Mouse (Mus musculus) c-Kit-positive CD71-positive TER-119-positive erythroid progenitor cells, embryonic 14.5 days (primary cell): ENCODE measurements around the gene Irf3.

Experiments
- DNase-seq: peaks from one replicate; pipeline ENCODE4 v3.0.0-alpha.2; 2013; ENCODE audit warnings: low spot score

Irf3 gene

DNA sequence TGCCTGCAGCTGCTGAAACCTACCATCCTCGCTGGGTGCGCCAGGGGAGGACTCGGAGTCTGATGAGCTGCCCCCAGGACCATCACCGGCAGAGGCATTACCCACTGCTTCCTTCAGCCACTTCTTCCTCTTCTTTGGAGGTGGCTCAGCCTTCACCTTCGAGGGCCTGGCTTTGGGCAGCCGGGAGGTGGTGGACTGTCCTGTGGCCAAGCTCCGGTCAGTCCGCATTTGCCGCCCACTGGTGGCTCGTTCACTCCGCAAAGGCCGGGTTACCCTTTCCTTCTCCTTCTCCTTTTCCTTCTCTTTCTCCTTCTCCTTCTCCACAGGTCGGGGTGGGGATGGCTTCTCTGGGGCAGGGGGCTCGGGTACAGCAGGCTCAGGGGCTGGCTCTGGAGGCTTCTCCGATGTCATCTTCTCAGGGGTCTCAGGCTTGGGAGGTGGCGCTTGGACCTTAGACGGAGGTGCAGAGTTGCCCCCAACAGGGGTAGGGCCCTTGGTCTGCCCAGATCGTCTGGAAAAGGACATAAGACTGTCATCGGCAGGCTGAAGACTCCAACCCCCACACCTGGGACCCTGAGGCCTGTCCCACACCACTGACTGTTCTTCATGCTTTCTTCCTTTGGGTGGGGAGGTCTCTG is 36.4 kb downstream of the Irf3 start:
- DNase-seq: no peak

DNA sequence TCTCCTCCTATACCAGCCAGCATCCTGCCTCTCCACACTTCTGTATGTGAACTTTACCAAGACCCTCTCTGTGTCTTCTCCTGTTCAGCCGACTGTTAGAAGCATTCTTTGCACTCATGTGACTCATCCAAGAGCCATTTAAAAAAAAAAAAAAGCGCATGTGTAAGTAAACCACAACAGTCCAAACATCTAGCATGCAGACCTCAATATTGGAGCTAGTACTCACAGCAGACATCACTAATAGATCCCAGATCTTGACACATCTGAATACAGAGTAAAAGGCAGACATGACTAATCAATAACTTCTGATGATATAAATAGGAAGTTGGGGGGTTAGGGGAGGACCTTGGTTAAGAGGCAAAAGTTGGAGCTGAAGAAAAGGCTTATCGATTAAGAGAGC is 38.2 kb downstream of the Irf3 start:
- DNase-seq: no peak

DNA sequence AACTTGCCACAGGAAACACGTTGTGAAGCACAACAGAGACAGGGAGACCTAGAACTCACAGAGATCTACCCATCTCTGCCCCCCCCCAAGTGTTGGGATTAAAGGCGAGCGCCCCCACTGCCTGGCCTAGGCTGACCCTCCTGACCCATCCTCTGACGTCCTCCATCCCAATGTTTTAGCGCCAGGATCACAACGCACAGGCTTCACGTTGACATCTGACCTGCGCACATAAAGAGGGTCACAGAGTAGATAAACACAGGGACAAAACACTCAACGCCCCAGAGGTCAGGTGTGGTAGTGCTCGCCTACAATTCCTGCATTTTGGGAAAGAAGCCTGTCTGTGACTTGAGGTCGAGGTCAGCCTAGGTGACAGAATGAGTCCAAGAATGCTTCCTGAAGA is 39.3 kb downstream of the Irf3 start:
- DNase-seq: no peak

DNA sequence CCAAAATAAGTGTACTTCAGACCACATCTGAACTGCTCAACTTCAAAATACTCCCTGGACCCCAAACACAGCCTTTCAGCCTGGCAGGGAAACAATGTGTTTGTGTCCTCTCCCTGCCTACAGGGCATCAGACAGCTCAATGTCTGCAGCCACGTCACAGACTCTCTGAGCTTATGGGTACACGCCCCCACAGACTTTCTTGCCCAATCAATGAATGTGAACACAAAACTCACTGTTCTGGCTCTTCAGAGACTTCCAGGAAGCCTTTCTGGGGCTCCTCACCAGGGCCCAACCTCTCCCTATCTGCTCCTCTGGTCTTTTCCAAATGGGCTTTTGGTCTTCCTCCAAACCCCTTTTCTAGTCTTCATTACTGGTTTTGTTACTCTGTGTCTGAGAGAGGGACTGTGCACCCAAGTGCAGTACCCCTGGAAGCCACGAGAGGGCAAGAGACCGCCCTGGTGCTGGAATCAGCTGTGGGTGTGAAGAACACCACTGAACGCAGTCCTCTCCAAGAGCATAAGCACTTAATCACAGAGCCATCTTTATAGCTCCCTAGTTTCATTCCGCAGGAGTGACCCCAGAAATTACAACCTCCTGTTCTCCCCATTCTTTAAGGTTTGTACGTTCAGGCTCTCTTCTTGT is 40.4 kb downstream of the Irf3 start:
- DNase-seq: peak; percentile 64

DNA sequence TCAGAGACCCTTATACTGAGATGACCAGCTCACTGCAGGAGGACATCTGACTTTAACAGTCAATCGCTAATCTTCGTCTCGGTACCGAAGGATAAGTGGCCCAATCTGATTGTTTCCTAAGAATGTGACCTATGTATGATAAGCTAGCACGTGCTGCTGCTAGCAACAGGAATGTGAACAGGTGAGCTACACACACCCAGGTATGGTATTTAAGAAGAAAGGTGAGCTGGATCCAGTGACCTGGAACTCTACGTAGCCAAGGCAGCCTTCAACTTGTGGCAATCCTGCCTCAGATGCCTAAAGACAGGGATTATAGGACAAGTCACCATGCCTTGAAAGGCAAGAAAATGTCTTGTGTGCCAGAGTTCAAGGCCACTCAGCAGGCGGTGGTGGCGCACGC is 41.0 kb downstream of the Irf3 start:
- no peak for DNase-seq

DNA sequence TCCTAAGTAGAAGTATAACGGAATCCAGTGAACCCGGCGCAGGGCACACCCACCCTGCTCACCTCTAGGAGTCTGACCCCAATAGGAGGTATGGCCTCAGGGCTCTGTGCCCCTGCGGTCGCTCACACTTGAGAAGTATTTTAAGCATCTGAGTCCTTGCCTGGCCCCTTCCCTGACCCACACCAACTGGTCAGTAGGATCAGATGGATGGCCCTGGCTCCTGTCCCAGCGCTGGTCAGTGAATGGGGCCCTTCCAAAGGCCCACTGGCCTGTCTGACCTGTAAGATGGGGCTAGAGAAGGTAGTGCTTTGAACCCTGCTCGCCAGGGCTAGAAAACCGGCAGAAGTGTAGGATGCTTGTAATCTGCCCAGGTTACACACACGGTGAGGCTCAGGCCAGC is 43.4 kb downstream of the Irf3 start:
- DNase-seq: no peak

DNA sequence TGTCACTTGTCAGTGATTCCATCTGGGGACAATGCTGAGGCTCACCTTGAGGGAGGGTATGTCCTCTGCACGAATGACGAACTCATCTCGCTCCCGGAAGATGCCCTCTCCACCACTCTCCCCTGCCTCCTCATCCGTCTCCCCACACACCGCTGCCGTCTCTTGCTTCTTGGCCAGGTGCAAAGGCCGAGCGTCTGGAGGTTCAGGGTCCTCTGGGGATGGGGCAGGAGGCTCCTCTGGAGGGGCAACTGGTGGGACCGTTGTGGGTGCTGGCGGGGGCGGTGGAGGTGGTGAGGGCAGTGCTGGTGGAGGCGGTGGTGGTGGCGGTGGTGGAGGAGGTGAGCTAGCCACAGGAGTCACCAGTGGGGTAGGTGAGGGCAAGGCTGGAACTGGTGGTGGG is 45.9 kb downstream of the Irf3 start:
- no peak for DNase-seq

- no peak for DNase-seq
Observed at GRCm38 (mm10) chr7:45045741-45046140, 48.3 kb downstream of the Irf3 start.

GRCm38 (mm10) chr7:45046853-45047350 is 49.5 kb downstream of the Irf3 start:
- DNase-seq: no peak

GRCm38 (mm10) chr7:45047491-45047890 is 50.0 kb downstream of the Irf3 start:
- no peak for DNase-seq

- DNase-seq: no peak
Observed at GRCm38 (mm10) chr7:45048001-45048890, 50.8 kb downstream of the Irf3 start.

GRCm38 (mm10) chr7:45048923-45049657 is 51.6 kb downstream of the Irf3 start:
- DNase-seq: no peak

GRCm38 (mm10) chr7:45050945-45051600 is 53.6 kb downstream of the Irf3 start:
- DNase-seq: peak; percentile 65

- no peak for DNase-seq
Observed at GRCm38 (mm10) chr7:45051601-45051974, 54.1 kb downstream of the Irf3 start.
